Mouse (Mus musculus): ENCODE results near the gene Ccser1. TPM values are rescaled to one million over a fixed set of nuclear protein-coding genes. Genes with fewer than 3 reads are reported as not detected.

Ccser1 gene
- total and polyA plus RNA-seq, 3 experiments, result 0.45 to 1.7 (median 0.94) TPM

- no peak for TF ChIP-seq EP300 (IDR thresholded peaks at IDR 0.05; ENCODE audit: insufficient read depth, low read depth, low read length)
- no peak for TF ChIP-seq CTCF (IDR thresholded peaks at IDR 0.05)
- no peak for TF ChIP-seq POLR2A (IDR thresholded peaks at IDR 0.05; ENCODE audit: insufficient read depth, low read depth, low read length)
- Histone ChIP-seq H3K27me3 (ENCODE audit: control insufficient read depth, insufficient read depth, low read length) (no peaks in the 10 kb centered on the region), H3K27ac (no peak overlapping the region), H3K79me2 (replicated peaks; ENCODE audit: control insufficient read depth, insufficient read depth, low read length) (no peaks in the 10 kb centered on the region), H3K9ac (ENCODE audit: low read depth, low read length) (no peak overlapping the region), H3K36me3 (ENCODE audit: control insufficient read depth, insufficient read depth, low read length) (no peaks in the 10 kb centered on the region), H3K4me3 (no peak overlapping the region), H3K4me1 (ENCODE audit: control insufficient read depth, insufficient read depth, low read length) (no peaks in the 10 kb centered on the region; the same call in 1 of the 2 replicates)
- 41% methylated on average over 5 of the region's 5 CpGs for whole genome bisulfite sequencing
- no peak for DNase-seq
- intact Hi-C loops (cut with DNase I), result no loop called here
Observed at GRCm38 (mm10) chr6:61230058-61230718, 50.1 kb downstream of the Ccser1 start.

- no peak for DNase-seq
- whole genome bisulfite sequencing, result 60% methylated on average over 5 of the region's 5 CpGs
- Histone ChIP-seq H3K9ac (ENCODE audit: low read depth, low read length) (no peak overlapping the region), H3K27ac (no peak overlapping the region), H3K36me3 (ENCODE audit: control insufficient read depth, insufficient read depth, low read length) (no peaks in the 10 kb centered on the region), H3K4me1 (ENCODE audit: control insufficient read depth, insufficient read depth, low read length) (no peaks in the 10 kb centered on the region; the same call in 1 of the 2 replicates), H3K4me3 (no peak overlapping the region), H3K79me2 (replicated peaks; ENCODE audit: control insufficient read depth, insufficient read depth, low read length) (no peaks in the 10 kb centered on the region), H3K27me3 (ENCODE audit: control insufficient read depth, insufficient read depth, low read length) (no peaks in the 10 kb centered on the region)
- TF ChIP-seq CTCF (IDR thresholded peaks at IDR 0.05) (no peak), EP300 (IDR thresholded peaks at IDR 0.05; ENCODE audit: insufficient read depth, low read depth, low read length) (no peak), POLR2A (IDR thresholded peaks at IDR 0.05; ENCODE audit: insufficient read depth, low read depth, low read length) (no peak)
- intact Hi-C loops (cut with DNase I), result no loop called here
Observed at GRCm38 (mm10) chr6:61233060-61233459, 52.9 kb downstream of the Ccser1 start.

- intact Hi-C loops (cut with DNase I), result no loop called here
- H3K4me1 ChIP-seq (ENCODE audit: control insufficient read depth, insufficient read depth, low read length), result no peaks in the 10 kb centered on the region; the same call in 1 of the 2 replicates
- TF ChIP-seq POLR2A (IDR thresholded peaks at IDR 0.05; ENCODE audit: insufficient read depth, low read depth, low read length), result no peak
- TF ChIP-seq CTCF (IDR thresholded peaks at IDR 0.05), result no peak
- TF ChIP-seq EP300 (IDR thresholded peaks at IDR 0.05; ENCODE audit: insufficient read depth, low read depth, low read length), result no peak
- H3K27ac ChIP-seq, result no peak overlapping the region
- 68% methylated on average over 5 of the region's 5 CpGs for WGBS
- DNase-seq, result no peak
- H3K9ac ChIP-seq (ENCODE audit: low read depth, low read length), result no peak overlapping the region
- H3K27me3 ChIP-seq (ENCODE audit: control insufficient read depth, insufficient read depth, low read length), result no peaks in the 10 kb centered on the region
- no peaks in the 10 kb centered on the region for H3K36me3 ChIP-seq (ENCODE audit: control insufficient read depth, insufficient read depth, low read length)
- H3K79me2 ChIP-seq (replicated peaks; ENCODE audit: control insufficient read depth, insufficient read depth, low read length), result no peaks in the 10 kb centered on the region
- no peak overlapping the region for H3K4me3 ChIP-seq
Observed at GRCm38 (mm10) chr6:61233548-61234187, 53.5 kb downstream of the Ccser1 start.

- Histone ChIP-seq H3K27ac (no peak overlapping the region), H3K9ac (ENCODE audit: low read depth, low read length) (no peak overlapping the region), H3K36me3 (ENCODE audit: control insufficient read depth, insufficient read depth, low read length) (no peaks in the 10 kb centered on the region), H3K4me1 (ENCODE audit: control insufficient read depth, insufficient read depth, low read length) (no peaks in the 10 kb centered on the region), H3K4me3 (no peak overlapping the region), H3K27me3 (ENCODE audit: control insufficient read depth, insufficient read depth, low read length) (no peaks in the 10 kb centered on the region), H3K79me2 (replicated peaks; ENCODE audit: control insufficient read depth, insufficient read depth, low read length) (no peaks in the 10 kb centered on the region)
- WGBS, result 83% methylated on average over 2 of the region's 2 CpGs
- TF ChIP-seq CTCF (IDR thresholded peaks at IDR 0.05), result no peak
- TF ChIP-seq EP300 (IDR thresholded peaks at IDR 0.05; ENCODE audit: insufficient read depth, low read depth, low read length), result no peak
- TF ChIP-seq POLR2A (IDR thresholded peaks at IDR 0.05; ENCODE audit: insufficient read depth, low read depth, low read length), result no peak
- intact Hi-C loops (cut with DNase I), result no loop called here
- no peak for DNase-seq
Observed at GRCm38 (mm10) chr6:61240618-61241017, 60.5 kb downstream of the Ccser1 start.

GRCm38 (mm10) chr6:61242556-61242955 lies 62.4 kb downstream of the Ccser1 start:
- no peak overlapping the region for H3K4me3 ChIP-seq
- 71% methylated on average over 3 of the region's 3 CpGs for WGBS
- TF ChIP-seq CTCF (IDR thresholded peaks at IDR 0.05) (no peak), POLR2A (IDR thresholded peaks at IDR 0.05; ENCODE audit: insufficient read depth, low read depth, low read length) (no peak), EP300 (IDR thresholded peaks at IDR 0.05; ENCODE audit: insufficient read depth, low read depth, low read length) (no peak)
- intact Hi-C loops (cut with DNase I), result no loop called here
- DNase-seq, result no peak
- H3K36me3 ChIP-seq (ENCODE audit: control insufficient read depth, insufficient read depth, low read length), result no peaks in the 10 kb centered on the region
- H3K27me3 ChIP-seq (ENCODE audit: control insufficient read depth, insufficient read depth, low read length), result no peaks in the 10 kb centered on the region
- H3K79me2 ChIP-seq (replicated peaks; ENCODE audit: control insufficient read depth, insufficient read depth, low read length), result no peaks in the 10 kb centered on the region
- H3K9ac ChIP-seq (ENCODE audit: low read depth, low read length), result no peak overlapping the region
- H3K4me1 ChIP-seq (ENCODE audit: control insufficient read depth, insufficient read depth, low read length), result no peaks in the 10 kb centered on the region
- no peak overlapping the region for H3K27ac ChIP-seq

GRCm38 (mm10) chr6:61246523-61246922 lies 66.4 kb downstream of the Ccser1 start:
- TF ChIP-seq CTCF (IDR thresholded peaks at IDR 0.05) (no peak), POLR2A (IDR thresholded peaks at IDR 0.05; ENCODE audit: insufficient read depth, low read depth, low read length) (no peak), EP300 (IDR thresholded peaks at IDR 0.05; ENCODE audit: insufficient read depth, low read depth, low read length) (no peak)
- WGBS, result 75% methylated on average over 4 of the region's 4 CpGs
- H3K9ac ChIP-seq (ENCODE audit: low read depth, low read length), result no peak overlapping the region
- H3K4me3 ChIP-seq, result no peak overlapping the region
- DNase-seq, result no peak
- H3K36me3 ChIP-seq (ENCODE audit: control insufficient read depth, insufficient read depth, low read length), result no peaks in the 10 kb centered on the region
- intact Hi-C loops (cut with DNase I), result no loop called here
- no peaks in the 10 kb centered on the region for H3K79me2 ChIP-seq (replicated peaks; ENCODE audit: control insufficient read depth, insufficient read depth, low read length)
- no peaks in the 10 kb centered on the region for H3K4me1 ChIP-seq (ENCODE audit: control insufficient read depth, insufficient read depth, low read length)
- no peaks in the 10 kb centered on the region for H3K27me3 ChIP-seq (ENCODE audit: control insufficient read depth, insufficient read depth, low read length)
- no peak overlapping the region for H3K27ac ChIP-seq

All from heart, adult 2 months (tissue).